Mouse (Mus musculus): ENCODE data around the gene Scd2. TPM values are rescaled to one million over a fixed set of nuclear protein-coding genes. Genes with fewer than 3 reads are reported as not detected.
A peak's percentile ranks its signal among the peaks of the same experiment; 100 is the strongest.

Gene Scd2
- total RNA-seq (2012; rRNA removed) (392 and 554 TPM in 2 replicates), polyA plus RNA-seq (2012; ENCODE audit: insufficient read depth in 1 of 2, insufficient read length in 2 of 2, low read depth in 1 of 2, low replicate concordance in 2 of 2, missing spikeins in 1 of 2) (100 to 1,000 TPM in 1 of 2 experiments, 10 to 100 TPM in 1; 47.4 to 593 TPM)

DNA sequence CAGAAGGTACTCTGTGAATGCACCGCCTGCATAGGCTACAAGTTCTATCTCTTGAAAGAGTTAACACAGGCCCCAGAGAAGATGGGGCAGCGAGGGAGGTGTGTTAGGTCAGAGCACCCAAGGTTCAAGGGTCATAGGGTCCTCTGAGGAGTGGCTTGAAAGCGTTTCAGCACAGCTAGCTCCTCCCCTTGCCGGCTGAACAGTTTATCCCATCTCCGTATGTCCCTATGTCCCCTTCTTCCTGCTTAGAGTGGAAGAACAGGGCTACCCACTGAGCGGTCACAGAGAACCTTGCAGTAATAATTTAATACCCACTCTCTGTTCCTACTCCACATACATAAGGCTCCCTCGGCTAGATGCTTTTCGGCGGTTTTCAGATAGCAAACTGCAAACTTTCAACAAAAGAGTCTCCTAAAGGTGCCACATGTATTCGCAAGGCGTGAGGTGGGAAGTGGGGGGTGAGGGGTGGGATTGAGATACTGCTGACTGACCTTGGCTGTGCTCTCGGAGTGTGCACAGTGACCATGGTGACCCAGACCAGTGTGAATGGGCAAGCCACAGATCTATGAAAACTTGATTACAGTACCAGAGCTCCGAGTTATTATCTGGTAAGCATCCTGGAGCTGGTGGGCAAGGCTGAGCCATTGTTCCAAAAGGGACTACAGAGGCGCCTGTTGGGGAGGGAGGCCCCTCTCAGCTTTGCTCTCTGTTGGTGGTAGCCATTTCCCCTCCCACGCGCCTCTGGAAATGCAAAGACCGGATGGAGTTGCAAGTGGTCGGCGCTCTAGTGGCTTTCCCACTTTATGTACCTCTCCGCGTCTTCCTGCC is at the start of gene Scd2:
Scd2 (plus strand) TSS at position 734 of the 828 bp plus-strand sequence.
- TF ChIP-seq NELFE (IDR thresholded peaks at IDR 0.05; ENCODE audit: low read depth, low read length), result no peak; the same call in none of the 2 replicates
- TF ChIP-seq POLR2AphosphoS5 (IDR thresholded peaks at IDR 0.05; ENCODE audit: borderline replicate concordance, low read depth, low read length), result peak; percentile 77; the same call in 1 of the 2 replicates
- TF ChIP-seq GATA1 (IDR thresholded peaks at IDR 0.05; ENCODE audit: low read depth, low read length), result 0 out of 2 replicates have a peak, but pooled peaks have one; percentile 3
- no peak for TF ChIP-seq E2F4 (IDR thresholded peaks at IDR 0.05; ENCODE audit: borderline replicate concordance, low read depth, low read length)
- TF ChIP-seq ETS1 (IDR thresholded peaks at IDR 0.05; ENCODE audit: low read depth, low read length), result no peak; the same call in 1 of the 2 replicates
- no peak for TF ChIP-seq KAT2A (conservative IDR thresholded peaks at IDR 0.05; ENCODE audit: low read depth, low read length)
- TF ChIP-seq POLR2AphosphoS2 (IDR thresholded peaks at IDR 0.05; ENCODE audit: low read length), result peak; percentile 16; the same call in 1 of the 2 replicates
- peak; percentile 55 to 67; a peak in 3 of 4 replicates for TF ChIP-seq POLR2A (IDR thresholded peaks at IDR 0.05; ENCODE audit: control insufficient read depth in 1 of 2, insufficient read depth in 1 of 2, low read depth in 1 of 2, low read length in 2 of 2, poor library complexity in 1 of 2)
- TF ChIP-seq TCF12 (IDR thresholded peaks at IDR 0.05; ENCODE audit: low read depth, low read length), result peak; percentile 21; the same call in 1 of the 2 replicates
- TF ChIP-seq CHD1 (IDR thresholded peaks at IDR 0.05; ENCODE audit: low read depth, low read length), result peak; percentile 94
- TF ChIP-seq SMC3 (IDR thresholded peaks at IDR 0.05; ENCODE audit: low read depth, low read length), result 0 out of 2 replicates have a peak, but pooled peaks have one; percentile 3
- TF ChIP-seq MYB (IDR thresholded peaks at IDR 0.05; ENCODE audit: low read depth, low read length), result 0 out of 2 replicates have a peak, but pooled peaks have one; percentile 20
- no peak; the same call in 1 of the 2 replicates for TF ChIP-seq MYC (IDR thresholded peaks at IDR 0.05; ENCODE audit: low read depth, low read length)
- TF ChIP-seq RAD21 (IDR thresholded peaks at IDR 0.05; ENCODE audit: low read depth, low read length), result no peak; the same call in 1 of the 2 replicates
- no peak for TF ChIP-seq BHLHE40 (IDR thresholded peaks at IDR 0.05; ENCODE audit: borderline replicate concordance, low read depth, low read length)
- TF ChIP-seq TBP (IDR thresholded peaks at IDR 0.05; ENCODE audit: low read depth, low read length), result peak; percentile 69
- TF ChIP-seq MXI1 (IDR thresholded peaks at IDR 0.05; ENCODE audit: low read depth, low read length), result no peak; the same call in 1 of the 2 replicates
- peaks cover 49% of the 10 kb centered on the region for H3K79me2 ChIP-seq (ENCODE audit: control insufficient read depth, insufficient read depth, low read length, poor library complexity)
- H3K9me3 ChIP-seq (replicated peaks; ENCODE audit: insufficient read depth, low read length), result no peaks in the 10 kb centered on the region
- peak within 1 kb of the TSS; percentile 82 for H3K9ac ChIP-seq (ENCODE audit: control insufficient read depth, low read depth, low read length, poor library complexity, severe bottlenecking)
- no peaks in the 10 kb centered on the region for H3K27me3 ChIP-seq (ENCODE audit: control insufficient read depth in 1 of 2, insufficient read depth in 2 of 2, low read length in 2 of 2)
- H3K4me3 ChIP-seq (ENCODE audit: control insufficient read depth in 1 of 2, insufficient read depth in 1 of 2, low read depth in 2 of 2, low read length in 2 of 2), result peak within 1 kb of the TSS; percentile 74 to 80
- peaks cover 21 to 44% of the 10 kb centered on the region in 2 experiments for H3K36me3 ChIP-seq (ENCODE audit: control insufficient read depth in 1 of 2, insufficient read depth in 2 of 2, low read length in 2 of 2)
- DNase-seq (ENCODE audit: low read depth, low spot score), result peak; percentile 92
- H3K27ac ChIP-seq (ENCODE audit: control insufficient read depth, low read depth, low read length), result peak within 1 kb of the TSS; percentile 96
- H3K4me1 ChIP-seq (ENCODE audit: control insufficient read depth in 1 of 2, insufficient read depth in 2 of 2, low read length in 2 of 2), result peaks cover 12 to 54% of the 10 kb centered on the region in 2 experiments

GRCm38 (mm10) chr19:44245761-44246171 is 47.7 kb upstream of the Scd2 start:
- no peak overlapping the region for H3K27ac ChIP-seq (ENCODE audit: control insufficient read depth, low read depth, low read length)
- no peaks in the 10 kb centered on the region for H3K27me3 ChIP-seq (ENCODE audit: control insufficient read depth in 1 of 2, insufficient read depth in 2 of 2, low read length in 2 of 2)
- H3K9me3 ChIP-seq (replicated peaks; ENCODE audit: insufficient read depth, low read length), result no peaks in the 10 kb centered on the region
- DNase-seq (ENCODE audit: low read depth, low spot score), result peak; percentile 94
- H3K4me1 ChIP-seq (ENCODE audit: control insufficient read depth in 1 of 2, insufficient read depth in 2 of 2, low read length in 2 of 2), result peaks cover 3 to 14% of the 10 kb centered on the region in 2 experiments
- TF ChIP-seq TAL1 (IDR thresholded peaks at IDR 0.05; ENCODE audit: low read length), result no peak
- TF ChIP-seq RAD21 (IDR thresholded peaks at IDR 0.05; ENCODE audit: low read depth, low read length), result peak; percentile 92
- TF ChIP-seq CTCF (IDR thresholded peaks at IDR 0.05 in 2 of 3, conservative IDR thresholded peaks at IDR 0.05 in 1 of 3; ENCODE audit: control insufficient read depth in 1 of 3, insufficient read depth in 1 of 3, low read depth in 2 of 3, low read length in 3 of 3, poor library complexity in 1 of 3, severe bottlenecking in 1 of 3), result peak; percentile 33 to 98 (median 73)
- peak; percentile 100 for TF ChIP-seq SMC3 (IDR thresholded peaks at IDR 0.05; ENCODE audit: low read depth, low read length)
- TF ChIP-seq MYC (IDR thresholded peaks at IDR 0.05; ENCODE audit: low read depth, low read length), result peak; percentile 38; the same call in 1 of the 2 replicates
- no peak for TF ChIP-seq MAFK (IDR thresholded peaks at IDR 0.05; ENCODE audit: borderline replicate concordance, low read depth, low read length)
- TF ChIP-seq TBP (IDR thresholded peaks at IDR 0.05; ENCODE audit: low read depth, low read length), result 0 out of 2 replicates have a peak, but pooled peaks have one; percentile 44
- TF ChIP-seq GATA1 (IDR thresholded peaks at IDR 0.05; ENCODE audit: low read depth, low read length), result 0 out of 2 replicates have a peak, but pooled peaks have one; percentile 11
- peak; percentile 98 for TF ChIP-seq ZC3H11A (IDR thresholded peaks at IDR 0.05; ENCODE audit: low read depth, low read length)
- TF ChIP-seq SIN3A (IDR thresholded peaks at IDR 0.05; ENCODE audit: low read length), result peak; percentile 57
- H3K79me2 ChIP-seq (ENCODE audit: control insufficient read depth, insufficient read depth, low read length, poor library complexity), result no peaks in the 10 kb centered on the region; the same call in 1 of the 2 replicates
- H3K4me3 ChIP-seq (ENCODE audit: control insufficient read depth in 1 of 2, insufficient read depth in 1 of 2, low read depth in 2 of 2, low read length in 2 of 2), result peak overlapping the region; percentile 38 to 53
- H3K36me3 ChIP-seq (ENCODE audit: control insufficient read depth in 1 of 2, insufficient read depth in 2 of 2, low read length in 2 of 2), result peaks cover 0 to 9% of the 10 kb centered on the region in 2 experiments; a peak in 2 of 4 replicates
- peak overlapping the region; percentile 34 for H3K9ac ChIP-seq (ENCODE audit: control insufficient read depth, low read depth, low read length, poor library complexity, severe bottlenecking)

Data from MEL (cell line).